Mouse (Mus musculus) brain, embryonic 14.5 days (tissue): Measurements from ENCODE around the gene Bpi. TPM values are rescaled to one million over a fixed set of nuclear protein-coding genes. Genes with fewer than 3 reads are reported as not detected.
A peak's percentile ranks its signal among the peaks of the same experiment; 100 is the strongest.

Experiments
- DNase-seq: peaks from one replicate; pipeline ENCODE4 v3.0.0-alpha.2; 2011; ENCODE audit warnings: low read depth
- CTCF ChIP-seq: fragments of 200-500 bp; IDR thresholded peaks from 2 replicates; pipeline ENCODE4 v1.5.1; 2012; ENCODE audit warnings: inconsistent platforms, mild to moderate bottlenecking, moderate library complexity, borderline replicate concordance; ENCODE audit not compliant: insufficient read depth, insufficient read length; ENCODE audit errors: extremely low read depth
- POLR2A ChIP-seq: fragments of 200-500 bp; IDR thresholded peaks from 2 replicates; pipeline ENCODE4 v1.6.1; 2012; ENCODE audit warnings: mild to moderate bottlenecking, inconsistent platforms, borderline replicate concordance; ENCODE audit not compliant: poor library complexity, insufficient read depth, insufficient read length, severe bottlenecking; ENCODE audit errors: extremely low read depth
- polyA plus RNA-seq: library from polyadenylated mRNA; depleted of rRNA; stranded (reverse); fragments of >200 nt; gene quantifications from 2 replicates; pipeline ENCODE4 v1.2.3, GENCODE M21; 2012

Gene Bpi
- polyA plus RNA-seq, 1 experiment: not detected

DNA sequence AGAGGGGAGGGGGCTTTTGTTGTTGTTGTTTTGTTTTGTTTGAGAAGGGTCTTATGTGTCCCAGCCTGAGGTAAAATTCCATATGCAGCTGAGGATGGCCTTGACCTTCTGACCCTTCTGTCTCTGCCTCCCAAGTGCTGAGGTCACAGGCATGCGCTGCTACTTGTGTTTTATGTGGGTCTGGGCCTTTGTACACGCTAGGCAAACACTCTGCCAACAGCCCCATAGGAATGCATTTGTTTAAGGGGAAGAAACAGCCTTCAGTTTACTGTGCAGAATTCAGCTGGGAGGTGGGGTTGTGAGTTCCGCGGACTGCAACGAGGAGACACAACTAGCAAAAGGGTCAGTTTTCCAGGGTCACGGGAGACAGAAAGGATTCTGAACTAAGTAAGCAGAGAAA lies 27.3 kb upstream of the Bpi start:
- peak; percentile 48 for DNase-seq
- TF ChIP-seq POLR2A (no peak), CTCF (no peak)

DNA sequence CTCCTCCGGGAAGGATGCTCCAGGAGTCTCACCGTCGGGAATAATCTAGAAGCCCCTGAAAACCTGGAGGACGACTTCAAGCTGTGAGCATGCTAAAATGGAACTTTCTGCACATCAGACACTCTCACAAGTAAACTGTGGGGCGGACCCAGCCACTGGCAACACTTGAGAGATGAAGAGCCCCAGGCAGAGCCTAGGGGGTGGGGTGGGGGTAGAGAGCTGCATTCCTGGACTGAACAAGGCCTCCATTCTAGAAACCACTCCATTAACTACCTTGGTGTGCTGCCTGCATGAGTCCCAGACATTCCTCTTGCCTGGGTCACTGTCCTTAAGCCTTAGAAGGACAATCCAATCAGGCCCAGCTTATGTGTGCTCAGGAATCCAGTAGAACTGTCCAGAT lies 26.8 kb upstream of the Bpi start:
- DNase-seq: no peak

DNA sequence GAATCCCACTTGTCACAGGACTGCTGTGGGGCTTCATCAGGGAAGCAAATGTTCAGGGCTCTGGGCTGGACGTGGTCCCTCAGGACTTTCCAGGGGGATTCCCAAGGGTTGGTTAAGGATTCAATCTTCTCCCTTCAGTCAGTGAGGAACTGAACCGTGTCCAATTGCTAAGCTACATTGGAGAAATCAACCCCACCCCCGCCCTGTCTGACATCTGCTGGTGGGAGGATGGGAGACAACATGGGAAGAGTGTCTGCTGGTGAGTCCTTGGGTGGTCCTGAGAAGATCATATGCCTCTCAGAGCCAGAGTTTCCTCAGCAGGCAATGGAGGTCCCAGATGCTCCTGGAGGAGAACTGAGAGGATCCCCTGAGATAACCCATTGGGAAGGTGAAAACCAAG lies 25.5 kb upstream of the Bpi start:
- TF ChIP-seq CTCF: no peak
- no peak for TF ChIP-seq POLR2A

More for the DNA sequence above, 26.8 kb upstream of the Bpi start:
- TF ChIP-seq POLR2A (no peak), CTCF (no peak)

DNA sequence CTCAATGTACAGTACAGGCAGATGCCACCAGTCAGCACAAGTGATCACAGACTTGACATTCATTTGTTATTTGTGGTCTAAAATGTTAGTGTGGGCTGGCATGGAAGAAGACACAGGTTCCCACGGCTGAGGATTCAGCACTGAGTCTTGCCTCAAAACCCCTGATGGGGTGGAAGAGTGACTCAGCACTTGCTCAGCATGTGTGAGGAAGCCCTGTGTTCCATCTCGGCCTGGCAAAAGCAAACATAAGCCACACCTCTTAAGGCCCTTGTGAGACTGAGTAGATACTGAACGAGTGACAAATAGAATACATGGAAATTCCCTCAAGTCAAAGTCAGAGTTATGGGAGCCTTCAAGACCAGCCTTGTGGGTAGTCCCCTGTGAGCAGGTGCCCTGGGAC lies 24.8 kb upstream of the Bpi start:
- no peak for DNase-seq

More for the DNA sequence above, 25.5 kb upstream of the Bpi start:
- no peak for DNase-seq

DNA sequence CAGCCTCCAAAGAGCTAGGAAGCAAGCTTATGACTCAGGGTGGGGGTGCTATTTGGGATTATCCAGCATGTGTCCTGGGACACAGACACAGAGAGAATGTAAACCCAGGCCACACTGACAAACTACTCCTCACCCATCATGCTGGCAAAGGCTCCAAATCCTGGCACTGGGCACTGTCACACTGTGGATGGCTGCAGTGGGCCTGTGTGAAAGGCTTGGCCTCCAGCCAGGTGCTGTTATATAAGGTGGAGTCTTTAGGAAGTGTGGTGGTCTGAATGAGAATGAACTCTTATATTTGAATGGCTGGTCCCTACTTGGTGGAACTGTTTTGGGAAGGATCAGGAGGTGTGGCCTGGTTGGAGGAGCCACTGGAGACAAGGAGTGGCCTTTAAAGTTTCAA lies 21.2 kb upstream of the Bpi start:
- TF ChIP-seq POLR2A (no peak), CTCF (no peak)
- no peak for DNase-seq

More for the DNA sequence above, 24.8 kb upstream of the Bpi start:
- TF ChIP-seq CTCF: no peak
- no peak for TF ChIP-seq POLR2A

DNA sequence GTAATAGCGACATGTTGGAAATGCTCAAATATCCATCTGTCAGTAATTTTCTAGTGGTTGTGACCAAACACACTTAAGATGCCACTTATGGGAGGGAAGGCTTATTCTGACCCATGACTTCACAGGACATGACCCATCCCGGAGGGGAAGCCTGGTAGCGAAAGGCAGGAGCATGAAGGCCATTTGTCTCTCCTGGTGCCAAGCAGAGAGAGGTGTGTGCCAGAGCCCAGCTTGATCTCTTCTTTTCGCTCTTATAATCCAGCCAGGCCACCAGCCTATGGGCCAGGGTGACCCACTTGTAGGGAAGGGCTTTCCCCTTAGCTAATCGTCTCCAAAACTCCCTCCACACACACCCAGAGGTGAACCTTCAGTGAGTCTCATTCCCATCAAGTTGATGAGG lies 19.8 kb upstream of the Bpi start:
- TF ChIP-seq CTCF (no peak), POLR2A (no peak)
- no peak for DNase-seq

DNA sequence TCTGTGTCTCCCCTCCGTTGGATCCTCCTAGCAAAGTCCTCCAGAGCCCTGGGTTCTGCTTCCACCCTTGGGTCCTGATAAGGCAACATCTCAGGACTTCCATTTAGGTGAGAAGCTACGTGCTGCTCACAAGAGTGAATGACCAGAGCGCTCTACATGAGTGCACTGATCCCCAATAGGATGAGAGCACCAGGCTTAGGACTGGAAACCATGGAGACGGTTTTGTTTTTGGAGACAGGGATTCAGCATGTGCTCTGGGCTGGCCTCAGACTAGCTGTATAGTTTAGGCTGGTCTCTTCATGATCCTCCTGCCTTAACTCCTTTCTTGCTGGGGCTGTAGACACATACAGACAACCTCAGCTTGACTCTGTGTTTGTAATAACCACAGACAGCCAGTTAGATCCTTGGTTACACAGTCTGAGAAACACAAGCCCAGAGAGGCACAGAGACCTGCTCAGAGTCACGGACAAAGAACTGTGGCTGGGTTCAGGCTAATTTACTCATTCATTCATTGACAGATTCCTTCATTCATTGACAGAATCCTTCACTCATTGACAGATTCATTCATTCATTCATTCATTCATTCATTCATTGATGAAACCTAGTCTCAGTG lies 16.7 kb upstream of the Bpi start:
- DNase-seq: no peak
- TF ChIP-seq CTCF (no peak), POLR2A (no peak)

DNA sequence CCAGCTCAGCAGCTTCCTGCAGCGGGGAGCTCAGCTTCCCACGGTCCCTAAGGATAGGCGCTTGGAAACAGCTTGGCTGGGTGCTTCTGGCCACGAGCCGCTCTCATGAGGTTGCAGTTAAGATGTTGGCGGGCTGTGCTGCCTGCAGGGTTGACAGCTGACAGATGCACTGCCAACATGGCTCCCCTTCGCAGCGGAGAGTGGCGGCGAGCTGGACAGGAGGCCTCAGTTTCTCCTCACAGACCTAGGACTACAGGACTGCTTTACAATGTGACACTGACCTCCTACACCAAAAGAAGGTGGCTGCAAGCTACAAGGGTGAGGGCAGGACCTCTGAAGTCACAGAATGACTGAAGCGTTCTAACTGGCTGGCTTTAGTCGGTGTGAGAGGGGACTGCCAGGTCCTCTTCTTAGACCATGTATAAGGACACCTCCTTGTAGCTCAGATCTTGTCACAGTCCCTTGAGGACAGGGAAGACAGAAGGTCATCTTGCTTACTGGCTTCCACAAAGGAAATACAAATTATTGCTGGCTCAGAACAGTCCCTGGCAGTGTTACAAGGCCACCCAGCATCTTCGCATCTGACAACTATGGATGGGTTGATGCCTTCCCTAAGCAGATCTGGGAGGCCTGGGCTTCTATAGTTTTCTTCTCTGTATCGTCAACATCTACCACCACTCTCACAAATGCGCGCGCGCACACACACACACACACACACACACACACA lies 15.6 kb upstream of the Bpi start:
- TF ChIP-seq CTCF (no peak), POLR2A (no peak)
- DNase-seq: peak; percentile 50

DNA sequence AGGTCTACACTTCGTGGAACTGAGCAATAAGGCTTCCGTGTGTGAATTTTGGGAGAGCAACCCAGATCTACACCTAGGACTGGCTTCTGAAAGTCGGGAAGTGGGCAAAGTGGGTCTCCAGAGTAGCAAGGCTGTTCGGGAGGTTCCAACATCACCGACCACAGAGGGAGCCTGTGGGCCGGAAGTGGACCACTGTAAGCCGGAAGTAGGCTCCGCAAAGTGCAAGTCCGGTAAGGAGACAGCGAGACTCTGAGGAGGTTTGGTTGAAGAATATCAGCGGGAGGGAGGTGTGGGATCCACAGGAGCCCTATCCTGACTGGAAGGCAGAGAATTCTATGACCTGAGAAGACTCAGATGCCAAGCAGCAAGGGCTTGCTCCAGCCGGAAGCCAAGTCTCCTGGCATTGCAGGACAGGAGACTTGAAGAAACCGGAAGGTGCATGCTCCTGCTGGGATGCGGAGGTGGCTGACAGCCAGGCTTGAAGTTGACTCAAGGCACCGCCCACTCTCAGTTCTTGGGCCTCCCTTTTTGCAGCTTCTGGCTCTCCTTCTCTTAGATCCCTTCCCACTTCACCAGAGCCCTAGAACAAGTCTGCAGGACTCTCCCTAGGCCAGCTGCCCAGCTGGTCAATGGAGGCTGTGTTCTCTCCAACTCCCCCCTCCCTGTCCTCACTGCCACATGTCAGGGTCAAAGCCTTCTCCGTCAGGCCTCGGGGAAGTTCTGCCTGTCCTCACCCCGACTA lies 14.6 kb upstream of the Bpi start:
- no peak for TF ChIP-seq CTCF
- DNase-seq: no peak

DNA sequence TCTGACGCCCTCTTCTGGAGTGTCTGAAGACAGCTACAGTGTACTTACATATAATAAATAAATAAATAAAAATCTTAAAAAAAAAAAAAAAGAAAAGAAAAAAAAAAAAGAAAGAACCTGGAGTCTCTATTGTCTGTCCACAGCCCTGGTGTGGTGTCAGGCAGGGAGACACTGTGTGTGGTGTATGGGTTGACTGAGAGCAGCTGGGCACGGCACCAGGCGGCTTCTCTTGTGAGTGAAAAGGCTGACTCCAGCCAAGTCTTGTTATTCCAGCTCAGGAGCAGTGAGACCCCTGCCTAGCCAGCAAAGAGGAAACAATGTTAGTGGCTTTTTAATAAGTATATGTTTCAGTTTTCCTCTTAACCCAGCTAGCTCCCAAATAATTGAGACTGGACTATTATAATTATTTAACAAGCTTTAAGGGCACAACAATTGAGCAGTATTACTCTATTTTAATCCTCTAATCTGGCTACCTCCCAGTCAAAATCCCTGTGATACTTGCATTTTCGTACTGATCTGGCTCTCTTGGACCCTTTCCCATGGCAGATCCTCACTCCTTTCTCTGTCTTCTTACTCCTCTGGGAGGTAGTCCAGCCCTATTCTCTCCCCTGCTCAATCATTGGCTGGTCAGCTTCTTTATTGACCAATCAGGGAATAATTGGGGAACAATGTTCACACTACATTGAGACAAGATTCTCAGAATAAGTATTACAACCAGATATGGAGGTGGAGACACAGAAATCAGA lies 12.6 kb upstream of the Bpi start:
- peak; percentile 67 for DNase-seq
- no peak for TF ChIP-seq POLR2A
- TF ChIP-seq CTCF: no peak

DNA sequence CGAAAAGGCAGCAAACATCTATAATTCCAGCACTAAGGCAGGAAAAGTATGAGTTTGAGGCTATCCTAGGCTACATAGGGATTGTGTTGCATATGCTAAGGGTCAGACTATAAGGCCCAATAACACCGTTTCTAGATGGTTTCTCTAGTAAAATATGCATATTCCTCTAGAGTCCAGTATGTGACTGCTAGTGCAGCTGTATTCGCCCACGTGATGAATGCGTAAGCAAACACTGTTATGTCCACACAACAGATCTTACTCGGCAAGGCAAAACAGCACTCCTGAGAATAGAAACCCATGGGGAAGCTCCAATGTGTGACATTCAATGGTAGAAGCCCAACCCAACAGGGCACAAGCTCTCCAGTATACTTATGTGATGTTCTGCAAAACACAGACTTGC lies 10.0 kb upstream of the Bpi start:
- TF ChIP-seq CTCF (no peak), POLR2A (no peak)
- no peak for DNase-seq
